Mouse (Mus musculus) adrenal gland, postnatal 4 days (tissue): ENCODE results near the gene Speer4c. TPM values are rescaled to one million over a fixed set of nuclear protein-coding genes. Genes with fewer than 3 reads are reported as not detected.

ENCODE experiments used
- total RNA-seq, 2 experiments: library from RNA; stranded (reverse); gene quantifications; 2 replicates each; pipeline ENCODE4 v1.2.3; 2021

Speer4c gene
- total RNA-seq, 2 experiments from 2014 or later, result not detected

Other genes with a start within 250 kb of the Speer4c start
- not detected for gene Gm21149, start 237.7 kb downstream of the Speer4c start, total RNA-seq
- not detected for gene Gm21190, start 185.0 kb downstream of the Speer4c start, total RNA-seq
- not detected for gene Gm21083, start 136.9 kb downstream of the Speer4c start, total RNA-seq
- gene Speer4d, start 95.2 kb downstream of the Speer4c start, total RNA-seq, result not detected
- gene 4930572O03Rik, start 57.2 kb downstream of the Speer4c start, total RNA-seq, result not detected
- gene Cacna2d1, start 220.4 kb upstream of the Speer4c start, total RNA-seq, result 10 to 100 TPM; 97.8 to 98.8 TPM